Mouse (Mus musculus) testis, adult 2 months (tissue): ENCODE results near the gene Foxk1.

Source experiments
- CTCF ChIP-seq: fragments of 200-500 bp; IDR thresholded peaks from 2 replicates; pipeline ENCODE4 v1.5.1; 2012; ENCODE audit warnings: low read depth, mild to moderate bottlenecking, inconsistent platforms, low read length, moderate library complexity; ENCODE audit not compliant: control insufficient read depth, insufficient read depth, insufficient replicate concordance
- POLR2A ChIP-seq: fragments of 200-500 bp; IDR thresholded peaks from 2 replicates; pipeline ENCODE4 v1.6.1; 2012; ENCODE audit warnings: low read depth, mild to moderate bottlenecking, inconsistent platforms, low read length, moderate library complexity; ENCODE audit not compliant: control insufficient read depth

DNA sequence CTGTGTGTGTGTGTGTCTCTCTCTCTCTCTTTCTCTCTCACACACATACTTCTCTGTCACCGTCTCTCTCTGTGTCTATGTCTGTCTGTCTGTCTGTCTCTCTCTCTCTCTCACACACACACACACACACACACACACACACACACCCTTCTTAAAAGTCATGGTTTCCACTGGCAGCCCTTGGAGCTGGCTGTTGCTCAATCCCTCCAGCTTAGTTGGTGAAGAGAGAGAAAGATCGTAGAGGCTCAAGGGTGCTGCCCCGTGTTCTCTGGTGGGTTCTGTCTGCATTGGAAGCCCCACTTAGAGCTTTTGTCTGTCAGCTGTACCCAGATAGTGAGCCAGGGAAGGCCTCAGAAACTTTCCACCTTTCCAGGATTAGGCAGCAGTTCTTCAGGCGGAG is 31.4 kb downstream of the Foxk1 start:
- TF ChIP-seq POLR2A (no peak), CTCF (no peak)
